Mouse (Mus musculus) myocyte (in vitro differentiated cells): ENCODE data around the gene Dmkn. TPM values are rescaled to one million over a fixed set of nuclear protein-coding genes. Genes with fewer than 3 reads are reported as not detected.

Source experiments
- H3K27me3 ChIP-seq: one replicate; pipeline ENCODE4 v1.6.1; 2011; ENCODE audit not compliant: control insufficient read depth, insufficient read depth, insufficient read length
- H3K36me3 ChIP-seq: one replicate; pipeline ENCODE4 v1.6.1; 2011; ENCODE audit not compliant: control insufficient read depth, insufficient read depth
- H3K4me2 ChIP-seq: one replicate; pipeline ENCODE4 v1.6.1; 2011; ENCODE audit warnings: low read depth, control low read depth
- H3K4me3 ChIP-seq: one replicate; pipeline ENCODE4 v1.5.1; 2011; ENCODE audit warnings: mild to moderate bottlenecking, control low read depth, moderate library complexity
- H3K79me2 ChIP-seq: one replicate; pipeline ENCODE4 v1.6.1; 2011; ENCODE audit not compliant: control insufficient read depth, insufficient read depth
- H3ac ChIP-seq: one replicate; pipeline ENCODE4 v1.6.1; 2011; ENCODE audit not compliant: control insufficient read depth, insufficient read length
- CEBPB ChIP-seq: IDR thresholded peaks from 2 replicates; pipeline ENCODE4 v1.6.1; 2011; ENCODE audit warnings: mild to moderate bottlenecking, moderate library complexity; ENCODE audit not compliant: poor library complexity, insufficient read depth, severe bottlenecking
- E2F4 ChIP-seq: IDR thresholded peaks from one replicate; pipeline ENCODE4 v1.6.1; 2011; ENCODE audit warnings: mild to moderate bottlenecking, control low read depth, moderate library complexity; ENCODE audit not compliant: insufficient read depth
- MAX ChIP-seq: IDR thresholded peaks from one replicate; pipeline ENCODE4 v1.6.1; 2011; ENCODE audit warnings: low read depth, mild to moderate bottlenecking, control low read depth
- MYOD1 ChIP-seq, 3 experiments: IDR thresholded peaks; one replicate each; pipeline ENCODE4 v1.6.1; 2011; ENCODE audit warnings: control low read depth in 2 of 3, low read depth in 2 of 3, mild to moderate bottlenecking in 2 of 3, moderate library complexity in 1 of 3; ENCODE audit not compliant: insufficient read length in 2 of 3, control insufficient read depth in 1 of 3
- MYOG ChIP-seq, 3 experiments: IDR thresholded peaks; one replicate each; pipeline ENCODE4 v1.6.1; 2011; ENCODE audit warnings: control low read depth in 2 of 3, low read depth in 2 of 3, mild to moderate bottlenecking in 2 of 3; ENCODE audit not compliant: insufficient read length in 2 of 3, control insufficient read depth in 1 of 3, insufficient read depth in 1 of 3
- POLR2A ChIP-seq: IDR thresholded peaks from one replicate; pipeline ENCODE4 v1.6.1; 2011; ENCODE audit warnings: low read depth, mild to moderate bottlenecking, control low read depth, moderate library complexity; ENCODE audit not compliant: insufficient read length
- POLR2AphosphoS2 ChIP-seq: IDR thresholded peaks from one replicate; pipeline ENCODE4 v1.6.1; 2011; ENCODE audit warnings: low read depth, control low read depth; ENCODE audit not compliant: insufficient read length
- REST ChIP-seq: IDR thresholded peaks from one replicate; pipeline ENCODE4 v1.6.1; 2011; ENCODE audit warnings: mild to moderate bottlenecking, control low read depth, moderate library complexity; ENCODE audit not compliant: insufficient read depth, insufficient read length
- SRF ChIP-seq: IDR thresholded peaks from one replicate; pipeline ENCODE4 v1.6.1; 2011; ENCODE audit warnings: low read depth; ENCODE audit not compliant: control insufficient read depth, insufficient read length
- TCF12 ChIP-seq: IDR thresholded peaks from one replicate; pipeline ENCODE4 v1.6.1; 2011; ENCODE audit warnings: mild to moderate bottlenecking, control low read depth; ENCODE audit not compliant: poor library complexity, insufficient read depth, severe bottlenecking
- TCF3 ChIP-seq: IDR thresholded peaks from one replicate; pipeline ENCODE4 v1.6.1; 2011; ENCODE audit warnings: low read depth, control low read depth; ENCODE audit not compliant: insufficient read length
- USF1 ChIP-seq: IDR thresholded peaks from one replicate; pipeline ENCODE4 v1.6.1; 2011; ENCODE audit warnings: low read depth, mild to moderate bottlenecking, control low read depth, moderate library complexity
- polyA plus RNA-seq: library from polyadenylated mRNA; unstranded; fragments of >200 nt; fragmentation: generic; extraction: Trizol; gene quantifications from one replicate; pipeline ENCODE4 v1.2.1, GENCODE M21; 2012; ENCODE audit warnings: missing spikeins

The Dmkn gene
- polyA plus RNA-seq, 1 experiment = not detected

GRCm38 (mm10) chr7:30820131-30820530 lies 56.6 kb downstream of the Dmkn start:
- peaks cover 29% of the 10 kb centered on the region for H3K27me3 ChIP-seq
- H3K79me2 ChIP-seq = no peaks in the 10 kb centered on the region
- H3ac ChIP-seq = no peak overlapping the region
- no peaks in the 10 kb centered on the region for H3K36me3 ChIP-seq
- no peak overlapping the region for H3K4me3 ChIP-seq
- no peak for TF ChIP-seq TCF3
- no peak for TF ChIP-seq CEBPB
- no peak overlapping the region for H3K4me2 ChIP-seq

DNA sequence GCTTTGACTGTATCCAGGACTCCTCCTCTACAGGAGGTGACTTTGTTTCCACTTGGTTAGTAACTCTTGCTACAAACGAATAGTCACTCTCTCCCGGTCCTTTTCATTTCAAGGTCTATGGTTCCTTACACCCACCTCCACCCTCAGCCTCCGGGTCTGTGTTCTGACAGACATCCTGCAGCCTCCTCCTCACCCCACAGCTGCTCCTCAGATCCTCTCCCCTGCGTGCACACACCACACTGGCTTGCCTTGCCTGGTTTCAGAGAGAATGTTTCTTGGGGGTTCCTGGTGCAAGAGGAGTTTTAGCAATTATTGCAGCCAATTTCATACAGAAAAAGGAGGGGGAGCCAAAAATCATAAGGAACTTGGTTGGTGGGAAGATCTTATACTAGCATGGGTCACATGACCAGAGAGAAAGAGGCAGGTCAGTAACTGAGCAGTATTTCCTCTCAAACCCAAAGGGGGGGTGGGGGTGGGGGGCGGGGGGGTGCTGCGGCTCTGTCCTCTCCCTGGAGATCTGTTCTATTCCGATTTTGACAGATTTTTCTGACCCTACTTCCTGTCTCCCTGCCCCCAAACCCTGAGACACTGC lies 57.4 kb downstream of the Dmkn start:
- peaks cover 29% of the 10 kb centered on the region for H3K27me3 ChIP-seq
- H3K4me3 ChIP-seq = no peak overlapping the region
- H3ac ChIP-seq = no peak overlapping the region
- no peaks in the 10 kb centered on the region for H3K79me2 ChIP-seq
- no peak for TF ChIP-seq CEBPB
- no peak for TF ChIP-seq MYOD1 (IDR thresholded peaks at IDR 0.05; ENCODE audit: control insufficient read depth in 1 of 3, insufficient read length in 2 of 3, low read depth in 2 of 3)
- TF ChIP-seq POLR2A = no peak
- no peak for TF ChIP-seq SRF
- no peak for TF ChIP-seq MYOG (IDR thresholded peaks at IDR 0.05; ENCODE audit: control insufficient read depth in 1 of 3, insufficient read depth in 1 of 3, insufficient read length in 2 of 3, low read depth in 2 of 3)
- no peak for TF ChIP-seq POLR2AphosphoS2
- TF ChIP-seq MAX = no peak
- TF ChIP-seq E2F4 = no peak
- no peak for TF ChIP-seq TCF3
- TF ChIP-seq USF1 = no peak
- no peak for TF ChIP-seq REST
- TF ChIP-seq TCF12 = no peak
- H3K4me2 ChIP-seq = no peak overlapping the region
- no peaks in the 10 kb centered on the region for H3K36me3 ChIP-seq

DNA sequence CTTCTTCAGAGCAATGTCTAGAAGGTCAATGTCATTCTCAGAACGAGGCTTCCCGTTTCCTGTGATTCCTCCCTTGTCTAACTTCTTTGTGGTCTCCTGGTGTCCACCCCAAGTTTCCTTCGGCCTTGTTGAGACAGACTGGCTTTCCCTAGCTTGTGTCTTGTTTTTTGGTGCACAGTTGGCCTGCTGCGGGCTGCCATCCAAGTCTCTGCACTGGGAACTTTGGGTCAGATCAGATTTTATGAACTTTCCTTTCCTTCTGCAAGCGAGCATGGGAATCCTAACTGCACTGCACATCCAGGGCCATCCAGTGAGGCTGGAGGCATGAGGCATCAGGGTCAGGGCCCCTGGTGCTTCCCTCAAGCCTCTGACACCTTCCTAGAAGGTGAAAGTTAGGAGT lies 58.0 kb downstream of the Dmkn start:
- H3K4me3 ChIP-seq = no peak overlapping the region
- no peak for TF ChIP-seq USF1
- TF ChIP-seq TCF3 = no peak
- TF ChIP-seq E2F4 = no peak
- TF ChIP-seq REST = no peak
- no peak for TF ChIP-seq SRF
- TF ChIP-seq MYOG (IDR thresholded peaks at IDR 0.05; ENCODE audit: control insufficient read depth in 1 of 3, insufficient read depth in 1 of 3, insufficient read length in 2 of 3, low read depth in 2 of 3) = no peak
- TF ChIP-seq TCF12 = no peak
- TF ChIP-seq POLR2AphosphoS2 = no peak
- TF ChIP-seq CEBPB = no peak
- TF ChIP-seq MAX = no peak
- TF ChIP-seq MYOD1 (IDR thresholded peaks at IDR 0.05; ENCODE audit: control insufficient read depth in 1 of 3, insufficient read length in 2 of 3, low read depth in 2 of 3) = no peak
- TF ChIP-seq POLR2A = no peak
- no peaks in the 10 kb centered on the region for H3K36me3 ChIP-seq
- no peaks in the 10 kb centered on the region for H3K79me2 ChIP-seq
- no peak overlapping the region for H3ac ChIP-seq
- H3K27me3 ChIP-seq = peaks cover 29% of the 10 kb centered on the region
- H3K4me2 ChIP-seq = no peak overlapping the region

DNA sequence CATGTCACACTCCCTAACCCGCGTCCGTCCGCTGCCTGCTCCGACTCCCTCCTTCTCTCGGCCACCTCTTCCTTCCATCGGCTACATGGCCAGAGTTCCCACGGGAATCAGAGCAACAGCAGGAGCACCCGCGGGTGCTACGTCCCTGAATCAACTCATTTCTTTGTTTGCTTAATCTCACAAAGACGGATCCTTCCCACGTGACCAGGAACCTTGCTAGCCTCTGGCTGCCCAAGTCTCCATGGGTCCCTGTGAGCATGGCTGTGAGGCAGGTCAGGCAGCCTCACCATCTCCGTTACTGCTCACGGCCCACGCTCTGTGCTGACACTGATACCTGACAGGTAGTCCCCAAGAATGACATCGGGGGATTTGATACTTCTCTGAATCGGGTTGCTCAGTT lies 60.1 kb downstream of the Dmkn start, which contains the start of gene Ffar2:
Gene Ffar2, minus strand, starts transcription at position 101 of the 400 bp plus-strand sequence.
- no peaks in the 10 kb centered on the region for H3K36me3 ChIP-seq
- H3K4me3 ChIP-seq = no peak within 1 kb of the TSS
- H3K27me3 ChIP-seq = peaks cover 22% of the 10 kb centered on the region
- H3K4me2 ChIP-seq = no peak within 1 kb of the TSS
- H3ac ChIP-seq = no peak within 1 kb of the TSS
- no peaks in the 10 kb centered on the region for H3K79me2 ChIP-seq
- TF ChIP-seq POLR2AphosphoS2 (no peak), TCF3 (no peak), USF1 (no peak), MYOD1 (IDR thresholded peaks at IDR 0.05; ENCODE audit: control insufficient read depth in 1 of 3, insufficient read length in 2 of 3, low read depth in 2 of 3) (no peak), POLR2A (no peak), MAX (no peak), REST (no peak), E2F4 (no peak), CEBPB (no peak), TCF12 (no peak), SRF (no peak), MYOG (IDR thresholded peaks at IDR 0.05; ENCODE audit: control insufficient read depth in 1 of 3, insufficient read depth in 1 of 3, insufficient read length in 2 of 3, low read depth in 2 of 3) (no peak)

DNA sequence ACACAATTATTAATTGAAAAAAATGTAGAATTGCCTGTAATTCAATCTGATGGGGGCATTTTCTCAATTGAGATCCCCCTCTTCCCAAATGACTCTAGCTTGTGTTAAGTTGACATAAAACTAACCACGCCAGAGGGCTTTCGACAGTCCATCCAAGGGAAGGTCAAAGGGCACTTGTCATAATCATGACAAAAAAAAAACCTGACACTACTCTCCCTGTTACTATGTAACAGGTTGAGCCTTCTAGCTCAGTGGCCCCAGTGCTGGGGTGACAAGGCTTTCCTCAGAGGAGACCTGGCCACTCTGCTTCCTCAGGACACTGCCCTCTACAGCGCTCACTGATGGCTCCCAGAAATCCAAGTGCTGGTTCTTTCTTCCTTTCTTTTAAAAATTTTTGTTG lies 60.8 kb downstream of the Dmkn start:
- TF ChIP-seq USF1 = no peak
- TF ChIP-seq POLR2AphosphoS2 = no peak
- Histone ChIP-seq H3K4me2 (no peak overlapping the region), H3K4me3 (no peak overlapping the region), H3ac (no peak overlapping the region), H3K36me3 (no peaks in the 10 kb centered on the region), H3K79me2 (no peaks in the 10 kb centered on the region), H3K27me3 (peaks cover 19% of the 10 kb centered on the region)
